Mouse (Mus musculus) heart, postnatal 25 days (tissue): ENCODE results near the gene P3h4. TPM values are rescaled to one million over a fixed set of nuclear protein-coding genes. Genes with fewer than 3 reads are reported as not detected.

Experiments used
- DNase-seq: peaks from one replicate; pipeline ENCODE4 v3.0.0; 2022; ENCODE audit warnings: low spot score
- intact Hi-C: fragments of 180-260 bp; cut with DNase I; formaldehyde crosslinking; loops from one replicate; pipeline ENCODE4 v1.15.1; 2025
- total RNA-seq, 2 experiments: library from RNA; stranded (reverse); gene quantifications; 2 replicates each; pipeline ENCODE4 v1.2.3; 2021

P3h4 gene
- total RNA-seq, 2 experiments from 2014 or later = 15.4 to 15.8 TPM

- no peak for DNase-seq
- intact Hi-C loops = no loop called here
These were observed 5.0 kb downstream of the P3h4 start for GRCm38 (mm10) chr11:100409686-100410085.

GRCm38 (mm10) chr11:100408835-100409462, 5.7 kb downstream of the P3h4 start:
- no peak for DNase-seq
- intact Hi-C loops = loop anchor here (1.0 kb wide), 1 partner anchor 47 kb away; no protein-coding TSS in a partner anchor

- DNase-seq = no peak
- intact Hi-C loops = loop anchor here (1.0 kb wide), 1 partner anchor 46 kb away; no protein-coding TSS in a partner anchor
These were observed 6.4 kb downstream of the P3h4 start for GRCm38 (mm10) chr11:100408076-100408834.

- no peak for DNase-seq
- intact Hi-C loops = no loop called here
These were observed 7.5 kb downstream of the P3h4 start for GRCm38 (mm10) chr11:100406995-100407705.

GRCm38 (mm10) chr11:100406273-100406672, 8.4 kb downstream of the P3h4 start:
- intact Hi-C loops = no loop called here
- no peak for DNase-seq

GRCm38 (mm10) chr11:100404456-100405074, 10.1 kb downstream of the P3h4 start:
- intact Hi-C loops = no loop called here
- no peak for DNase-seq

- DNase-seq = no peak
- intact Hi-C loops = no loop called here
These were observed 11.0 kb downstream of the P3h4 start for GRCm38 (mm10) chr11:100403445-100404134.

GRCm38 (mm10) chr11:100402682-100403081, 12.0 kb downstream of the P3h4 start:
- intact Hi-C loops = no loop called here
- no peak for DNase-seq

GRCm38 (mm10) chr11:100402240-100402639, 12.4 kb downstream of the P3h4 start:
- DNase-seq = peak; percentile 40
- intact Hi-C loops = no loop called here

GRCm38 (mm10) chr11:100400842-100401241, 13.8 kb downstream of the P3h4 start:
- intact Hi-C loops = no loop called here
- DNase-seq = no peak

- DNase-seq = no peak
- intact Hi-C loops = no loop called here
These were observed 14.7 kb downstream of the P3h4 start for GRCm38 (mm10) chr11:100399727-100400538.

- no peak for DNase-seq
- intact Hi-C loops = no loop called here
These were observed 15.3 kb downstream of the P3h4 start for GRCm38 (mm10) chr11:100399320-100399719.

- intact Hi-C loops = no loop called here
- no peak for DNase-seq
These were observed 16.1 kb downstream of the P3h4 start for GRCm38 (mm10) chr11:100398517-100398916.

- intact Hi-C loops = no loop called here
- peak; percentile 100 for DNase-seq
These were observed 16.8 kb downstream of the P3h4 start, which contains the start of gene Jup for GRCm38 (mm10) chr11:100397600-100398389. TSS of gene Jup (minus strand) at chr11:100397763.

GRCm38 (mm10) chr11:100396886-100397599, 17.6 kb downstream of the P3h4 start:
- intact Hi-C loops = no loop called here
- DNase-seq = peak; percentile 42

GRCm38 (mm10) chr11:100395861-100396631, 18.6 kb downstream of the P3h4 start:
- intact Hi-C loops = no loop called here
- DNase-seq = peak; percentile 35

GRCm38 (mm10) chr11:100395200-100395599, 19.4 kb downstream of the P3h4 start:
- DNase-seq = peak; percentile 81
- intact Hi-C loops = no loop called here
